Mouse (Mus musculus) ES-E14 (cell line): ENCODE measurements at regions not wholly inside any gene's neighbourhood (a gene's known extent, or its start where the extent isn't known, plus 50 kb on each side); places are given as distances from the start of the nearest gene placed in this dataset.

Source experiments
- CHD2 ChIP-seq: IDR thresholded peaks from 2 replicates; pipeline ENCODE4 v1.6.1; 2014; ENCODE audit warnings: mild to moderate bottlenecking, low read depth, low read length, inconsistent platforms
- HCFC1 ChIP-seq: IDR thresholded peaks from 2 replicates; pipeline ENCODE4 v1.6.1; 2012; ENCODE audit warnings: low read length, inconsistent platforms, borderline replicate concordance; ENCODE audit not compliant: insufficient read depth
- MAFK ChIP-seq: IDR thresholded peaks from 2 replicates; pipeline ENCODE4 v1.6.1; 2014; ENCODE audit warnings: mild to moderate bottlenecking, low read depth, low read length, inconsistent platforms; ENCODE audit not compliant: insufficient read depth
- ZC3H11A ChIP-seq: IDR thresholded peaks from 2 replicates; pipeline ENCODE4 v1.6.1; 2012; ENCODE audit warnings: low read depth, mild to moderate bottlenecking, inconsistent platforms, low read length, borderline replicate concordance
- ZNF384 ChIP-seq: IDR thresholded peaks from 2 replicates; pipeline ENCODE4 v1.6.1; 2012; ENCODE audit warnings: low read depth, low read length, inconsistent platforms

DNA sequence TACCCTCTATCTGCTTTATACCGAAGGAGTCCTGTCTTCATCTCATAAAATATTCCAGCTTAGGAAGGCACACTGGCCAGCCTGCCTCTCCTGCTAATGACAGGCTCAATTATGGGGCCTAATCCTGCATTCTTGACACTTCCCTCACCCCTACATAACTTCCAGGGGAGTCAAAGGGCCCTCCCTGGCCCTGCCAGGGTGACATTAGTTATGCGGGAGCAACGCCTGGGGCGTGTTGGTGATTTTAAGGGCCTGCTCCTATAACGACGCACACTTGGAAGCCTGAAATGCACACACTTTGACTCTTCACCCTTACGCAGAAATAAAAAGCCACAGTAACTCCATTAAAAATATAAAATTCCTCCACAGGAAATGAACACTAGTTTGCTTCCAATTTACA lies 555.5 kb downstream of the Bnc2 start:
- no peak for TF ChIP-seq MAFK
- no peak for TF ChIP-seq ZC3H11A
- no peak for TF ChIP-seq HCFC1
- TF ChIP-seq CHD2 = no peak
- TF ChIP-seq ZNF384 = no peak
